In genomic region chr11:95389006-95389405, GRCm38 (mm10) we compare ENCODE assay signal across 11 mouse cellular contexts. TPM values are rescaled to one million over a fixed set of nuclear protein-coding genes. Genes with fewer than 3 reads are reported as not detected.
DNase-seq lines count a peak whose midpoint lies in the region; ATAC-seq and TF ChIP-seq lines count a peak whose summit lies in the region.
"Had no signal": no experiment of that assay in that cellular context is flagged by ENCODE, and none has a peak within 500 bp of the region (broad histone marks: within the 10 kb centered on the region; RNA-seq: fewer than 3 reads in every experiment).

No protein-coding gene starts in this region.

- WGBS in hindbrain, postnatal 0 days = 69% methylated on average over 3 of the region's 3 CpGs
- 77% methylated on average over 3 of the region's 3 CpGs for WGBS in hindbrain, embryonic 16.5 days
- WGBS in midbrain, postnatal 0 days = 67% methylated on average over 3 of the region's 3 CpGs
- WGBS in midbrain, embryonic 11.5 days = 79% methylated on average over 3 of the region's 3 CpGs
- 87% methylated on average over 3 of the region's 3 CpGs for WGBS in thymus, adult 2 months

- H3K4me3 ChIP-seq in hindbrain, postnatal 0 days (ENCODE audit: low read length) = no peak overlapping the region
- H3K4me3 ChIP-seq in hindbrain, embryonic 16.5 days (ENCODE audit: low read length) = no peak overlapping the region
- H3K4me3 ChIP-seq in midbrain, postnatal 0 days (ENCODE audit: low read depth, low read length) = no peak overlapping the region
- H3K4me3 ChIP-seq in midbrain, embryonic 11.5 days (ENCODE audit: low read depth, low read length) = no peak overlapping the region
- no peak overlapping the region for H3K4me3 ChIP-seq in thymus, adult 2 months (ENCODE audit: control insufficient read depth, insufficient read depth, low read length)
- H3K4me3 ChIP-seq: embryonic facial prominence, embryonic 15.5 days; liver, embryonic 13.5 days; midbrain, embryonic 15.5 days had no signal

- H3K27ac ChIP-seq in hindbrain, postnatal 0 days = no peak overlapping the region
- H3K27ac ChIP-seq in hindbrain, embryonic 16.5 days (ENCODE audit: low read depth, low read length) = no peak overlapping the region
- no peak overlapping the region for H3K27ac ChIP-seq in midbrain, postnatal 0 days (ENCODE audit: low read depth, low read length)
- H3K27ac ChIP-seq in midbrain, embryonic 11.5 days (ENCODE audit: low read depth, low read length) = no peak overlapping the region
- H3K27ac ChIP-seq in thymus, adult 2 months (ENCODE audit: control insufficient read depth, insufficient read depth, low read length) = no peak overlapping the region
- H3K27ac ChIP-seq: embryonic facial prominence, embryonic 15.5 days; liver, embryonic 13.5 days; midbrain, embryonic 15.5 days had no signal

- no peaks in the 10 kb centered on the region for H3K9me3 ChIP-seq in hindbrain, postnatal 0 days (ENCODE audit: low read length)
- H3K9me3 ChIP-seq in hindbrain, embryonic 16.5 days (ENCODE audit: control insufficient read depth, low read length) = no peaks in the 10 kb centered on the region
- no peaks in the 10 kb centered on the region for H3K9me3 ChIP-seq in midbrain, postnatal 0 days (ENCODE audit: low read length)
- no peaks in the 10 kb centered on the region for H3K9me3 ChIP-seq in midbrain, embryonic 11.5 days (ENCODE audit: control insufficient read depth, low read length)
- H3K9me3 ChIP-seq: embryonic facial prominence, embryonic 15.5 days; liver, embryonic 13.5 days; midbrain, embryonic 15.5 days had no signal

- no peak for ATAC-seq in hindbrain, postnatal 0 days
- ATAC-seq in hindbrain, embryonic 16.5 days = no peak
- ATAC-seq in midbrain, postnatal 0 days (ENCODE audit: low FRiP score) = no peak
- ATAC-seq in midbrain, embryonic 11.5 days (ENCODE audit: low FRiP score) = no peak
- no peak for ATAC-seq in erythroblast, adult 5-6 weeks (replicated peaks; ENCODE audit: low FRiP score, poor library complexity, severe bottlenecking)
- ATAC-seq: midbrain, embryonic 15.5 days had no signal

- peaks cover 12% of the 10 kb centered on the region for H3K4me1 ChIP-seq in hindbrain, postnatal 0 days (ENCODE audit: insufficient read depth, low read length)
- peaks cover 15% of the 10 kb centered on the region for H3K4me1 ChIP-seq in hindbrain, embryonic 16.5 days (ENCODE audit: control insufficient read depth, insufficient read depth, low read depth, low read length)
- peaks cover 7% of the 10 kb centered on the region; the same call in 1 of the 2 replicates for H3K4me1 ChIP-seq in midbrain, postnatal 0 days (ENCODE audit: insufficient read depth, low read length)
- H3K4me1 ChIP-seq in midbrain, embryonic 11.5 days (ENCODE audit: control insufficient read depth, insufficient read depth, low read length) = peaks cover 13% of the 10 kb centered on the region
- peaks cover 23% of the 10 kb centered on the region for H3K4me1 ChIP-seq in thymus, adult 2 months (replicated peaks; ENCODE audit: control insufficient read depth, insufficient read depth, low read length)

- TF ChIP-seq POLR2A in thymus, adult 2 months (IDR thresholded peaks at IDR 0.05; ENCODE audit: control insufficient read depth, extremely low read depth, insufficient read depth, low read length, poor library complexity) = no peak

- H3K27me3 ChIP-seq in hindbrain, postnatal 0 days (ENCODE audit: insufficient read depth, low read length) = no peaks in the 10 kb centered on the region
- no peaks in the 10 kb centered on the region for H3K27me3 ChIP-seq in hindbrain, embryonic 16.5 days (replicated peaks; ENCODE audit: control insufficient read depth, insufficient read depth, low read length)
- H3K27me3 ChIP-seq in midbrain, postnatal 0 days (ENCODE audit: insufficient read depth, low read length) = no peaks in the 10 kb centered on the region
- H3K27me3 ChIP-seq in midbrain, embryonic 11.5 days (ENCODE audit: control insufficient read depth, insufficient read depth, low read length) = no peaks in the 10 kb centered on the region
- H3K27me3 ChIP-seq in thymus, adult 2 months (ENCODE audit: control insufficient read depth, insufficient read depth, low read length) = no peaks in the 10 kb centered on the region
- H3K27me3 ChIP-seq: embryonic facial prominence, embryonic 15.5 days; liver, embryonic 13.5 days; midbrain, embryonic 15.5 days had no signal

- peak; percentile 74 for TF ChIP-seq CTCF in hindbrain, postnatal 0 days (IDR thresholded peaks at IDR 0.05; ENCODE audit: low read depth)
- TF ChIP-seq CTCF in midbrain, postnatal 0 days (IDR thresholded peaks at IDR 0.05) = peak; percentile 71
- no peak for TF ChIP-seq CTCF in thymus, adult 2 months (IDR thresholded peaks at IDR 0.05; ENCODE audit: borderline replicate concordance, control insufficient read depth, extremely low read depth, insufficient read depth, low read length, poor library complexity)

- peak; percentile 62 for DNase-seq in hindbrain, postnatal 0 days (ENCODE audit: low spot score)
- peak; percentile 70 for DNase-seq in midbrain, postnatal 0 days (ENCODE audit: low spot score)
- DNase-seq in midbrain, embryonic 11.5 days (ENCODE audit: low spot score, missing footprints) = no peak
- DNase-seq in cerebellum, adult 9-11 months = peak; percentile 55
- DNase-seq in thymus, adult 2 months = no peak
- DNase-seq: layer of hippocampus, postnatal 36 days; liver, embryonic 13.5 days had no signal

- peaks cover 31% of the 10 kb centered on the region; the same call in 1 of the 2 replicates for H3K36me3 ChIP-seq in hindbrain, postnatal 0 days (ENCODE audit: insufficient read depth, low read length)
- peaks cover 25% of the 10 kb centered on the region for H3K36me3 ChIP-seq in hindbrain, embryonic 16.5 days (ENCODE audit: control insufficient read depth, insufficient read depth, low read length)
- peaks cover 40% of the 10 kb centered on the region for H3K36me3 ChIP-seq in midbrain, postnatal 0 days (ENCODE audit: insufficient read depth, low read length)
- H3K36me3 ChIP-seq in midbrain, embryonic 11.5 days (ENCODE audit: control insufficient read depth, insufficient read depth, low read length) = peaks cover 14% of the 10 kb centered on the region
- H3K36me3 ChIP-seq in thymus, adult 2 months (ENCODE audit: control insufficient read depth, insufficient read depth, low read length) = peaks cover 20% of the 10 kb centered on the region

- no peak overlapping the region for H3K9ac ChIP-seq in hindbrain, postnatal 0 days (replicated peaks; ENCODE audit: low read length)
- no peak overlapping the region for H3K9ac ChIP-seq in hindbrain, embryonic 16.5 days (ENCODE audit: low read depth, low read length)
- no peak overlapping the region for H3K9ac ChIP-seq in midbrain, postnatal 0 days (replicated peaks; ENCODE audit: low read length, poor library complexity, severe bottlenecking)
- H3K9ac ChIP-seq in midbrain, embryonic 11.5 days (ENCODE audit: low read length) = no peak overlapping the region
- H3K9ac ChIP-seq: embryonic facial prominence, embryonic 15.5 days; liver, embryonic 13.5 days; midbrain, embryonic 15.5 days had no signal

- no peak overlapping the region for H3K4me2 ChIP-seq in hindbrain, postnatal 0 days (ENCODE audit: low read depth, low read length)
- H3K4me2 ChIP-seq in hindbrain, embryonic 16.5 days (ENCODE audit: low read length) = no peak overlapping the region
- no peak overlapping the region for H3K4me2 ChIP-seq in midbrain, postnatal 0 days (ENCODE audit: low read depth, low read length, poor library complexity, severe bottlenecking)
- no peak overlapping the region for H3K4me2 ChIP-seq in midbrain, embryonic 11.5 days
- H3K4me2 ChIP-seq: embryonic facial prominence, embryonic 15.5 days; liver, embryonic 13.5 days; midbrain, embryonic 15.5 days had no signal

RNA-seq across cellular contexts. Expression of gene Slc35b1, which starts 4.5 kb away (rescaled TPM):
- total RNA-seq in hindbrain, postnatal 0 days (2014; rRNA removed) = 107 and 109 TPM in 2 replicates
- polyA plus RNA-seq in hindbrain, postnatal 0 days (2015; fragmentation: Nextera tagmentation; extraction: Ambion mirVana) = 158 and 159 TPM in 2 replicates
- polyA plus RNA-seq in hindbrain, embryonic 16.5 days (2015; fragmentation: Nextera tagmentation; extraction: Ambion mirVana) = 142 and 147 TPM in 2 replicates
- total RNA-seq in midbrain, postnatal 0 days (2014; rRNA removed) = 92.4 and 99.1 TPM in 2 replicates
- polyA plus RNA-seq in midbrain, postnatal 0 days (2015; fragmentation: Nextera tagmentation; extraction: Ambion mirVana) = 154 and 168 TPM in 2 replicates
- polyA plus RNA-seq in midbrain, embryonic 11.5 days (2014; fragmentation: Nextera tagmentation; extraction: Ambion mirVana) = 130 and 133 TPM in 2 replicates
- 20.8 and 23.0 TPM in 2 replicates for total RNA-seq in erythroblast, adult 5-6 weeks (2015; ENCODE audit: low replicate concordance)
- 31.4 and 40.6 TPM in 2 replicates for total RNA-seq in erythroblast, adult 5-6 weeks (2017; ENCODE audit: low replicate concordance)
- polyA plus RNA-seq in thymus, adult 2 months (2012; rRNA removed) = 89.3 and 107 TPM in 2 replicates

RNA-seq across cellular contexts. Expression of gene Spop, which starts 24.9 kb away (rescaled TPM):
- total RNA-seq in hindbrain, postnatal 0 days (2014; rRNA removed) = 49.8 and 51.1 TPM in 2 replicates
- 210 and 212 TPM in 2 replicates for polyA plus RNA-seq in hindbrain, postnatal 0 days (2015; fragmentation: Nextera tagmentation; extraction: Ambion mirVana)
- polyA plus RNA-seq in hindbrain, embryonic 16.5 days (2015; fragmentation: Nextera tagmentation; extraction: Ambion mirVana) = 222 and 250 TPM in 2 replicates
- total RNA-seq in midbrain, postnatal 0 days (2014; rRNA removed) = 54.3 and 66.5 TPM in 2 replicates
- 192 and 231 TPM in 2 replicates for polyA plus RNA-seq in midbrain, postnatal 0 days (2015; fragmentation: Nextera tagmentation; extraction: Ambion mirVana)
- 132 and 162 TPM in 2 replicates for polyA plus RNA-seq in midbrain, embryonic 11.5 days (2014; fragmentation: Nextera tagmentation; extraction: Ambion mirVana)
- total RNA-seq in erythroblast, adult 5-6 weeks (2015; ENCODE audit: low replicate concordance) = 38.9 and 51.9 TPM in 2 replicates
- total RNA-seq in erythroblast, adult 5-6 weeks (2017; ENCODE audit: low replicate concordance) = 43.5 and 60.1 TPM in 2 replicates
- 47.9 and 52.0 TPM in 2 replicates for polyA plus RNA-seq in thymus, adult 2 months (2012; rRNA removed)

RNA-seq across cellular contexts. Expression of gene Fam117a, which starts 52.2 kb away (rescaled TPM):
- 5.6 and 10.7 TPM in 2 replicates for total RNA-seq in hindbrain, postnatal 0 days (2014; rRNA removed)
- polyA plus RNA-seq in hindbrain, postnatal 0 days (2015; fragmentation: Nextera tagmentation; extraction: Ambion mirVana) = 1.9 and 2.8 TPM in 2 replicates
- 3.0 and 3.1 TPM in 2 replicates for polyA plus RNA-seq in hindbrain, embryonic 16.5 days (2015; fragmentation: Nextera tagmentation; extraction: Ambion mirVana)
- total RNA-seq in midbrain, postnatal 0 days (2014; rRNA removed) = 5.3 and 6.1 TPM in 2 replicates
- polyA plus RNA-seq in midbrain, postnatal 0 days (2015; fragmentation: Nextera tagmentation; extraction: Ambion mirVana) = 1.1 and 1.6 TPM in 2 replicates
- polyA plus RNA-seq in midbrain, embryonic 11.5 days (2014; fragmentation: Nextera tagmentation; extraction: Ambion mirVana) = 7.5 and 7.6 TPM in 2 replicates
- total RNA-seq in erythroblast, adult 5-6 weeks (2015; ENCODE audit: low replicate concordance) = 321 and 423 TPM in 2 replicates
- 386 and 450 TPM in 2 replicates for total RNA-seq in erythroblast, adult 5-6 weeks (2017; ENCODE audit: low replicate concordance)
- polyA plus RNA-seq in thymus, adult 2 months (2012; rRNA removed) = 204 and 224 TPM in 2 replicates

Comparison
In these comparisons a context has a peak if more than half of its experiments do, and no peak if none do; other contexts are left out.
1. DNase-seq: peak in hindbrain, postnatal 0 days (single experiment), midbrain, postnatal 0 days (single experiment) and cerebellum, adult 9-11 months (single experiment); none in midbrain, embryonic 11.5 days (single experiment) and thymus, adult 2 months (single experiment).
2. RNA of gene Fam117a, which starts 52.2 kb away (polyA plus RNA-seq): 204 to 224 TPM in thymus, adult 2 months; 7.5 to 7.6 TPM in midbrain, embryonic 11.5 days, 3.0 to 3.1 TPM in hindbrain, embryonic 16.5 days, 1.9 to 2.8 TPM in hindbrain, postnatal 0 days and 1.1 to 1.6 TPM in midbrain, postnatal 0 days; every median in the first group is over 10 times any median in the second.